Mouse (Mus musculus) embryonic fibroblast, embryonic 13.5 days (primary cell): Measurements from ENCODE around the gene Fam168a.

Source experiments
- CTCF ChIP-seq: IDR thresholded peaks from 2 replicates; pipeline ENCODE4 v1.5.1; 2011; ENCODE audit warnings: mild to moderate bottlenecking, control low read depth, low read length, moderate library complexity, borderline replicate concordance; ENCODE audit not compliant: insufficient read depth
- POLR2A ChIP-seq: IDR thresholded peaks from 2 replicates; pipeline ENCODE4 v1.6.1; 2011; ENCODE audit warnings: low read depth, mild to moderate bottlenecking, control low read depth, low read length, moderate library complexity

DNA sequence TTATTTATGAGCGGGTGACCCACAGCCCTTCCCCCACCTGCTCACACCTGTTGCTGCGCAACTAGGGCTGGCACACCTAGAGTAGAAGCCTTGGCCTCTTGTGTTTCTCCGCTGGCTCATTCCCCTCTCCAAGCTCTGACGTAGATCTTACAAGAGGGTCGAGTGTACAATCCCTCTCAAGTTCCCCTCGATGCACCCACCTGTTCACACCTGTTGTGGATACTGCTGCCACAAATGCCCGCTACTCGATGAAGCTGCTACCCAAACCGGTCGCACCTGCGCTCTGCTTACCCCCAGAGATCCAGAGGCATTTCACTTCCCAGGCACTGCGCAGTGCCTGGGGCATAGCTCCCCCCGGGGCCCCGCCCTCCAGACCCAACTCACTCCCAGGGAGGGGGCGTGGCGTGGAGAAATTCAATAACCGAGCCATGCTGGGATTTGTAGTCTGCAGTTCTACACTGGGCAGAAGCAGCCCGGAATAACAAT lies 48.3 kb upstream of the Fam168a start:
- TF ChIP-seq POLR2A (no peak), CTCF (no peak)
